Mouse (Mus musculus) MEL (cell line): Measurements from ENCODE around the gene Arnt2. TPM values are rescaled to one million over a fixed set of nuclear protein-coding genes. Genes with fewer than 3 reads are reported as not detected.

Experiments used
- DNase-seq: peaks from one replicate; pipeline ENCODE4 v3.0.0; 2011; ENCODE audit warnings: low read depth, low spot score
- H3K27ac ChIP-seq: 2 replicates; pipeline ENCODE4 v1.5.1; 2012; ENCODE audit warnings: low read depth, mild to moderate bottlenecking, control low read depth, low read length, moderate library complexity; ENCODE audit not compliant: control insufficient read depth
- H3K27me3 ChIP-seq, 2 experiments: fragments of 150-350 bp in 1 of 2; sonication (generic) in 1 of 2; 2 replicates each; pipeline ENCODE4 v1.6.1; 2012; ENCODE audit warnings: low read length in 2 of 2, mild to moderate bottlenecking in 2 of 2, improper control_type of control experiment in 1 of 2, moderate library complexity in 1 of 2; ENCODE audit not compliant: insufficient read depth in 2 of 2, control insufficient read depth in 1 of 2
- H3K36me3 ChIP-seq, 2 experiments: 2 replicates each; pipeline ENCODE4 v1.6.1; 2012 to 2014; ENCODE audit warnings: low read length in 2 of 2, improper control_type of control experiment in 1 of 2, inconsistent platforms in 1 of 2, mild to moderate bottlenecking in 1 of 2; ENCODE audit not compliant: insufficient read depth in 2 of 2, control insufficient read depth in 1 of 2
- H3K4me1 ChIP-seq, 2 experiments: fragments of 150-350 bp in 1 of 2; sonication (generic) in 1 of 2; 2 replicates each; pipeline ENCODE4 v1.6.1; 2012; ENCODE audit warnings: low read length in 2 of 2, improper control_type of control experiment in 1 of 2, mild to moderate bottlenecking in 1 of 2; ENCODE audit not compliant: insufficient read depth in 2 of 2, control insufficient read depth in 1 of 2
- H3K4me3 ChIP-seq, 2 experiments: fragments of 150-350 bp in 1 of 2; sonication (generic) in 1 of 2; 2 replicates each; pipeline ENCODE4 v1.5.1; 2012; ENCODE audit warnings: low read depth in 2 of 2, low read length in 2 of 2, mild to moderate bottlenecking in 2 of 2, moderate library complexity in 2 of 2, control low read depth in 1 of 2, improper control_type of control experiment in 1 of 2; ENCODE audit not compliant: control insufficient read depth in 1 of 2, insufficient read depth in 1 of 2
- H3K79me2 ChIP-seq: 2 replicates; pipeline ENCODE4 v1.6.1; 2012; ENCODE audit warnings: mild to moderate bottlenecking, low read length, moderate library complexity; ENCODE audit not compliant: control insufficient read depth, poor library complexity, insufficient read depth
- H3K9ac ChIP-seq: 2 replicates; pipeline ENCODE4 v1.6.1; 2012; ENCODE audit warnings: low read depth, mild to moderate bottlenecking, control low read depth, low read length, moderate library complexity; ENCODE audit not compliant: control insufficient read depth, poor library complexity, severe bottlenecking
- H3K9me3 ChIP-seq: fragments of 150-350 bp; sonication (generic); replicated peaks from 2 replicates; pipeline ENCODE4 v1.6.1; 2012; ENCODE audit warnings: mild to moderate bottlenecking, low read length, improper control_type of control experiment, moderate library complexity; ENCODE audit not compliant: insufficient read depth
- BHLHE40 ChIP-seq: IDR thresholded peaks from 2 replicates; pipeline ENCODE4 v1.6.1; 2012; ENCODE audit warnings: low read depth, mild to moderate bottlenecking, inconsistent platforms, low read length, improper control_type of control experiment, borderline replicate concordance
- CHD1 ChIP-seq: IDR thresholded peaks from 2 replicates; pipeline ENCODE4 v1.6.1; 2012; ENCODE audit warnings: low read depth, mild to moderate bottlenecking, inconsistent platforms, low read length, improper control_type of control experiment
- E2F4 ChIP-seq: IDR thresholded peaks from 2 replicates; pipeline ENCODE4 v1.6.1; 2011; ENCODE audit warnings: low read depth, low read length, improper control_type of control experiment, borderline replicate concordance
- ELF1 ChIP-seq: IDR thresholded peaks from 2 replicates; pipeline ENCODE4 v1.6.1; 2014; ENCODE audit warnings: low read depth, mild to moderate bottlenecking, inconsistent platforms, low read length, improper control_type of control experiment, moderate library complexity
- GABPA ChIP-seq: IDR thresholded peaks from 2 replicates; pipeline ENCODE4 v1.6.1; 2012; ENCODE audit warnings: low read depth, mild to moderate bottlenecking, inconsistent platforms, low read length, improper control_type of control experiment, moderate library complexity
- GATA1 ChIP-seq: IDR thresholded peaks from 2 replicates; pipeline ENCODE4 v1.6.1; 2011; ENCODE audit warnings: low read depth, low read length, improper control_type of control experiment
- MAZ ChIP-seq: IDR thresholded peaks from 2 replicates; pipeline ENCODE4 v1.6.1; 2012; ENCODE audit warnings: low read depth, mild to moderate bottlenecking, inconsistent platforms, low read length, improper control_type of control experiment
- MEF2A ChIP-seq: IDR thresholded peaks from 2 replicates; pipeline ENCODE4 v1.6.1; 2014; ENCODE audit warnings: low read depth, mild to moderate bottlenecking, inconsistent platforms, low read length, improper control_type of control experiment; ENCODE audit not compliant: poor library complexity, insufficient replicate concordance, severe bottlenecking; ENCODE audit errors: extremely low read depth
- MXI1 ChIP-seq: IDR thresholded peaks from 2 replicates; pipeline ENCODE4 v1.6.1; 2011; ENCODE audit warnings: mild to moderate bottlenecking, low read depth, low read length, improper control_type of control experiment
- MYB ChIP-seq: IDR thresholded peaks from 2 replicates; pipeline ENCODE4 v1.6.1; 2011; ENCODE audit warnings: mild to moderate bottlenecking, low read depth, low read length, improper control_type of control experiment
- NELFE ChIP-seq: IDR thresholded peaks from 2 replicates; pipeline ENCODE4 v1.6.1; 2011; ENCODE audit warnings: low read depth, low read length, improper control_type of control experiment
- POLR2A ChIP-seq, 2 experiments: IDR thresholded peaks; 2 replicates each; pipeline ENCODE4 v1.6.1; 2011 to 2012; ENCODE audit warnings: low read length in 2 of 2, mild to moderate bottlenecking in 2 of 2, control low read depth in 1 of 2, improper control_type of control experiment in 1 of 2, low read depth in 1 of 2, moderate library complexity in 1 of 2; ENCODE audit not compliant: control insufficient read depth in 1 of 2, insufficient read depth in 1 of 2, poor library complexity in 1 of 2
- POLR2AphosphoS5 ChIP-seq: IDR thresholded peaks from 2 replicates; pipeline ENCODE4 v1.6.1; 2012; ENCODE audit warnings: low read depth, borderline replicate concordance, mild to moderate bottlenecking, inconsistent platforms, low read length, moderate library complexity, mixed read lengths
- RCOR1 ChIP-seq: IDR thresholded peaks from 2 replicates; pipeline ENCODE4 v1.6.1; 2012; ENCODE audit warnings: low read depth, mild to moderate bottlenecking, inconsistent platforms, low read length, improper control_type of control experiment
- TAL1 ChIP-seq: IDR thresholded peaks from 2 replicates; pipeline ENCODE4 v1.6.1; 2012; ENCODE audit warnings: mild to moderate bottlenecking, inconsistent platforms, low read length, moderate library complexity, mixed read lengths
- TBP ChIP-seq: IDR thresholded peaks from 2 replicates; pipeline ENCODE4 v1.8.0; 2011; ENCODE audit warnings: low read depth, low read length, improper control_type of control experiment
- TCF12 ChIP-seq: IDR thresholded peaks from 2 replicates; pipeline ENCODE4 v1.6.1; 2014; ENCODE audit warnings: low read depth, mild to moderate bottlenecking, inconsistent platforms, low read length, improper control_type of control experiment, moderate library complexity
- UBTF ChIP-seq: IDR thresholded peaks from 2 replicates; pipeline ENCODE4 v1.6.1; 2012; ENCODE audit warnings: low read depth, mild to moderate bottlenecking, inconsistent platforms, low read length, improper control_type of control experiment, moderate library complexity, borderline replicate concordance; ENCODE audit not compliant: insufficient read depth
- USF2 ChIP-seq, 2 experiments: IDR thresholded peaks; 2 replicates each; pipeline ENCODE4 v1.6.1; 2011 to 2012; ENCODE audit warnings: improper control_type of control experiment in 2 of 2, low read length in 2 of 2, borderline replicate concordance in 1 of 2, inconsistent platforms in 1 of 2, low read depth in 1 of 2, mild to moderate bottlenecking in 1 of 2; ENCODE audit not compliant: insufficient read depth in 1 of 2
- polyA plus RNA-seq, 2 experiments: library from polyadenylated mRNA; stranded (reverse) in 1 of 2; unstranded in 1 of 2; fragments of >175 nt in 1 of 2; fragments of >200 nt in 1 of 2; gene quantifications; 2 replicates each; pipeline versions ENCODE4 v1.2.1 to v1.2.4; 2012; ENCODE audit warnings: low replicate concordance in 2 of 2, low read depth in 1 of 2; ENCODE audit not compliant: insufficient read length in 2 of 2, insufficient read depth in 1 of 2, missing spikeins in 1 of 2
- total RNA-seq: library from RNA; depleted of rRNA; stranded (reverse); fragments of 300-350 nt; gene quantifications from 2 replicates; pipeline ENCODE4 v1.2.3, GENCODE M21; 2012

Gene Arnt2
- total and polyA plus RNA-seq, 3 experiments: not detected

DNA sequence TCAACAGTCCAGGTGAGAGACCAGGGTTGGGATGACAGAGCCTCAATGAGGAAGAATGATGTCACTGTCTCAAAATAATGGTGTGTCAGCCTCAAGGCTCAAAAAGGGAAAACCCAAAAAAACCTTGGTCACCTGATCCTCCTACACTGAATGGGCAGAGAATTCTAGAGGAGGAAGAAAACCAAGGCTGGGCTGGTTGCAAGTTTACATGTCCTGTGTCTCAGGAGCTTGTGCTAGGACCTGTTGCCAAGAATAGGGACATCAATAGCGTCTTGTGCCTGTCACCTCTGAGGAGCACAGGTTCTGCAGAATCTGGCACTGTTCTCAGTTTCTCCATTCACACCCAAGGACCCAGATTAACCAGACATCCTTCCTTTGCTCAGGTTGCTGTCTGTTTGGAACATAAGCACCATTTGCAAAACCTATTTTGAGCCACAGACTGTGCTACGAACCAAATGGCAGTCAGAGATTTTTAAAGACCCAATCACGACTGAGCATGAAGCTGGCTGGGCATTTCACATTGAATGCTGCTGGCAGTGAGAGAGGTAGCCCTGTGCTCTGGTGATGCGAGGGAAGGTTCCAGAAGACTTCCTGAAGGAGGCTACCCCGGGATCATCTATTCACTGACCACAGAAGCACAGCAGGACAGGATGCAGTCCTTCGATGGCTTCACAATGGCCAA lies 38.9 kb downstream of the Arnt2 start:
- Histone ChIP-seq H3K9ac (no peak overlapping the region), H3K27me3 (no peaks in the 10 kb centered on the region), H3K4me1 (no peaks in the 10 kb centered on the region), H3K79me2 (no peaks in the 10 kb centered on the region), H3K27ac (no peak overlapping the region), H3K9me3 (no peaks in the 10 kb centered on the region), H3K36me3 (no peaks in the 10 kb centered on the region), H3K4me3 (no peak overlapping the region)
- DNase-seq: no peak
- TF ChIP-seq POLR2A (IDR thresholded peaks at IDR 0.05; ENCODE audit: control insufficient read depth in 1 of 2, insufficient read depth in 1 of 2, low read depth in 1 of 2, low read length in 2 of 2, poor library complexity in 1 of 2) (no peak), NELFE (no peak), MYB (no peak), CHD1 (no peak), GABPA (no peak), MEF2A (no peak), TBP (no peak), ELF1 (no peak), TAL1 (no peak), RCOR1 (no peak), GATA1 (no peak), MXI1 (no peak), MAZ (no peak), E2F4 (no peak), TCF12 (no peak), POLR2AphosphoS5 (no peak), BHLHE40 (no peak)

- no peaks in the 10 kb centered on the region for H3K27me3 ChIP-seq
- TF ChIP-seq UBTF: no peak
- TF ChIP-seq NELFE: no peak
- no peak for TF ChIP-seq USF2 (IDR thresholded peaks at IDR 0.05; ENCODE audit: borderline replicate concordance in 1 of 2, insufficient read depth in 1 of 2, low read depth in 1 of 2, low read length in 2 of 2)
- H3K9me3 ChIP-seq: no peaks in the 10 kb centered on the region
Measured at GRCm38 (mm10) chr7:84366251-84366650, 43.7 kb downstream of the Arnt2 start.

More at GRCm38 (mm10) chr7:84366251-84366650, 43.7 kb downstream of the Arnt2 start:
- no peaks in the 10 kb centered on the region for H3K36me3 ChIP-seq
- H3K4me1 ChIP-seq: no peaks in the 10 kb centered on the region
- no peak overlapping the region for H3K9ac ChIP-seq
- no peak overlapping the region for H3K4me3 ChIP-seq
- H3K27ac ChIP-seq: no peak overlapping the region
- DNase-seq: no peak
- no peaks in the 10 kb centered on the region for H3K79me2 ChIP-seq
